Mouse (Mus musculus): ENCODE results near the gene Ctnnd1.

DNA sequence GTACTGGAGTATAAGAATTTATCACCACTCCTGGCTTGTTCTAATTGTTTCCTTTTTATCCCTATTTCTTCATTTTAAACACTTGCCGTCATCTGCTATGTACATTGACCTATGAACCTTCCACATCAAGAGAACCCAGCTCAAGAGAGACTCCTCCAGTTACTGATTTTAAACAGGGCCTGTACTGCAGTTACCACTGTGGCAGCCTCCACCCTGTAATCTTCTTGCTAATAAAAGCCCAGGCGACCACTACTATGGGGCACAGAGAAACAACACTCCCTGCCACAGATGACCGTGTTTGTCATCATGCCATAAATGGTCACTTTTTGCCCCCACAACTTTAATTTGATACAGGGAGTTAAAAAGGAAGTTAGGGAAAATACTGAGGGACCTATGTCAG, 23.5 kb downstream of the Ctnnd1 start:
- no peak for TF ChIP-seq CTCF (IDR thresholded peaks at IDR 0.05; ENCODE audit: low read depth, low read length)
- TF ChIP-seq TAL1 (conservative IDR thresholded peaks at IDR 0.05; ENCODE audit: low read depth, low read length): no peak
- TF ChIP-seq GATA1 (IDR thresholded peaks at IDR 0.05; ENCODE audit: borderline replicate concordance, low read length): no peak
- no peak for TF ChIP-seq POLR2AphosphoS5 (IDR thresholded peaks at IDR 0.05; ENCODE audit: insufficient replicate concordance, low read depth, low read length)
- TF ChIP-seq GATA2 (IDR thresholded peaks at IDR 0.05; ENCODE audit: borderline replicate concordance, low read depth, low read length): no peak
